Mouse (Mus musculus): ENCODE measurements around the gene Mast4. TPM values are rescaled to one million over a fixed set of nuclear protein-coding genes. Genes with fewer than 3 reads are reported as not detected.

Gene Mast4
- polyA plus RNA-seq, 1 experiment from 2014 or later = 19.5 TPM

DNA sequence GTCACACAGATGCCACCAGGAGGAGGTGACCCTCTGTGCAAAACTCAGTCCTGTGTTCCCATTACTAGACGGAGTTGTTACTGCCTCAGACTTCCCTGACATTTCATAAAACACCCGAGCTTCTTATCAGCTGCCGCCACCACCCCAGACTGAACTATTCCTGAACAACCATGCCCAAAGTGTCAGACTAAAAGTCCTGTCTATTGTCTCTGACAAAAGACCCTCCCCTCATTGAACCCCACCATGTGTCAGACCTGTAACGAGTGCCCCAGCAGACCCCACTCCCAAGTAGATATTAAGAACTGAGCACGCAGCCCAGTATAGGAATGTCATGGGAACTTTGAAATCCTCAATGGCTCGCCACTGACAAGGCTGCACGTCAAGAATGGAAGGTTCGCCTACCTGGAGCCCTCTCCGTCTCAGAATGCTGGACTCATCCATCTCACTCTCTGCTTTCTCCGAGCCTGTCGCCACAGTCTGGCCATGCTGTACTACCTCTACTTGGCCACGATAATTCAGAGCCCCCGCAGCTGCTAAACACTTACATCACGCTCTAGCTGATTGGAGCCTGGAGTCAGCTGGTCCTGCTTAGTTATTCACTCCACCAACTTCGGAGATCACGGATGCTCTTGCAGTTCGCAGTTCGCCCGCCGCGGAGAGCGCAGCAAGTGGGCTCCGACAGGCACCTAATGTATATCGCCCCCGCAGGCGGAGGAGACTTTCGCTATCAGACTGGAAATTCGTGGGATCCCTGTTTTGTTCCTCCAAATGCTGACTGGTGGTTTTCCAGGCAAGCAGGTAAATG lies 237.7 kb downstream of the Mast4 start:
- Histone ChIP-seq H3K36me3 (ENCODE audit: control insufficient read depth, insufficient read depth, low read length) (no peaks in the 10 kb centered on the region), H3K27me3 (ENCODE audit: control insufficient read depth, insufficient read depth, low read length) (no peaks in the 10 kb centered on the region), H3K9ac (ENCODE audit: low read length) (peak overlapping the region; percentile 19), H3K9me3 (ENCODE audit: control insufficient read depth, low read length) (no peaks in the 10 kb centered on the region), H3K4me3 (ENCODE audit: low read depth, low read length) (peak overlapping the region; percentile 36), H3K27ac (ENCODE audit: low read depth, low read length) (no peak overlapping the region), H3K4me1 (ENCODE audit: control insufficient read depth, insufficient read depth, low read length) (no peaks in the 10 kb centered on the region; the same call in 1 of the 2 replicates), H3K4me2 (ENCODE audit: low read depth) (peak overlapping the region; percentile 63)
- peak; percentile 90 for ATAC-seq (ENCODE audit: insufficient read depth, low FRiP score, low TSS enrichment)
- DNase-seq (ENCODE audit: low spot score) = peak; percentile 72
- 8% methylated on average over 28 of the region's 28 CpGs for WGBS

GRCm38 (mm10) chr13:103095491-103095890 lies 238.8 kb downstream of the Mast4 start:
- Histone ChIP-seq H3K27me3 (ENCODE audit: control insufficient read depth, insufficient read depth, low read length) (no peaks in the 10 kb centered on the region), H3K9ac (ENCODE audit: low read length) (no peak overlapping the region), H3K9me3 (ENCODE audit: control insufficient read depth, low read length) (no peaks in the 10 kb centered on the region), H3K36me3 (ENCODE audit: control insufficient read depth, insufficient read depth, low read length) (no peaks in the 10 kb centered on the region), H3K4me1 (ENCODE audit: control insufficient read depth, insufficient read depth, low read length) (no peaks in the 10 kb centered on the region; the same call in 1 of the 2 replicates), H3K4me3 (ENCODE audit: low read depth, low read length) (no peak overlapping the region), H3K27ac (ENCODE audit: low read depth, low read length) (no peak overlapping the region), H3K4me2 (ENCODE audit: low read depth) (no peak overlapping the region)
- WGBS = 59% methylated on average over 7 of the region's 7 CpGs
- no peak for ATAC-seq (ENCODE audit: insufficient read depth, low FRiP score, low TSS enrichment)
- no peak for DNase-seq (ENCODE audit: low spot score)

DNA sequence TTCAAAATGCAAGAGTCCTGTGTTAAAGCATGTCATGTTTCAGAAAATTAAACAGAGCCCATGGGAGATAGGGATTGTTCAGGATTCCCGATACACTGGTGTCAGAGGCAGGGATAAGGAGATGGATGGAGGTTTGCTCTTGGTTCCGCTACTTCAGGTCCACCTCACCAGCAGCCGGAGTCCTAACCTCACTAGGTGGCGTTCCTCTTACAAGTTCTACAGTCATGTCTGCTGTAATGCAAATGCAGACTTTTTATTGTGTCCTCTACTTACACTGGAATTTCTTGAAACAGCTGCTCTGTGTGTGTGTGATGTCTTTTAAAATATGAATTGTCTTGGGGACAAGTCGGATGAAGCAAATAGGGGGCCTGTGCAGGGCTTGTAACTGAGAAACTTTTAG lies 239.7 kb downstream of the Mast4 start:
- Histone ChIP-seq H3K4me3 (ENCODE audit: low read depth, low read length) (no peak overlapping the region), H3K36me3 (ENCODE audit: control insufficient read depth, insufficient read depth, low read length) (no peaks in the 10 kb centered on the region), H3K27me3 (ENCODE audit: control insufficient read depth, insufficient read depth, low read length) (no peaks in the 10 kb centered on the region), H3K4me2 (ENCODE audit: low read depth) (no peak overlapping the region), H3K4me1 (ENCODE audit: control insufficient read depth, insufficient read depth, low read length) (no peaks in the 10 kb centered on the region; the same call in 1 of the 2 replicates), H3K27ac (ENCODE audit: low read depth, low read length) (no peak overlapping the region), H3K9ac (ENCODE audit: low read length) (no peak overlapping the region), H3K9me3 (ENCODE audit: control insufficient read depth, low read length) (no peaks in the 10 kb centered on the region)
- ATAC-seq (ENCODE audit: insufficient read depth, low FRiP score, low TSS enrichment) (no peak), DNase-seq (ENCODE audit: low spot score) (no peak)
- 70% methylated on average over 5 of the region's 5 CpGs for WGBS

DNA sequence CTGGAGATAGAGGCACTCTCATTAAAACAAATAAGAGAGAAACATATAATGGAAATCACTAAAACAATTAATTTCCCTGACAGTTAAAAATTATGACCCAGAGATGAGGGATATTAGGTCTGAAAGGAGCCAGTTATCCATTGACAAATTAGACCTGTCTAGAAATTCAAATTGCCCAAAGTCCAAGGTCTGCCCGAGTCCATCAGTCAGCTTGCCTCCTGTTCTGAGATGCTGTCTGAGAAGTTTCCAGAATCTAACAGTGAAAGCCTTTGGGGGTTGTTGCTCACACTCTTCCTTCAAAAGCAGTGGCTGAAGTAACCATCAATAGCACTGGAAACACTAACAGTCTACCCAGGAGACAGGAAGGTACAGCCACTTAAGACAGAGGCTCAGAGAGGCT lies 240.6 kb downstream of the Mast4 start:
- no peak for DNase-seq (ENCODE audit: low spot score)
- no peak for ATAC-seq (ENCODE audit: insufficient read depth, low FRiP score, low TSS enrichment)

DNA sequence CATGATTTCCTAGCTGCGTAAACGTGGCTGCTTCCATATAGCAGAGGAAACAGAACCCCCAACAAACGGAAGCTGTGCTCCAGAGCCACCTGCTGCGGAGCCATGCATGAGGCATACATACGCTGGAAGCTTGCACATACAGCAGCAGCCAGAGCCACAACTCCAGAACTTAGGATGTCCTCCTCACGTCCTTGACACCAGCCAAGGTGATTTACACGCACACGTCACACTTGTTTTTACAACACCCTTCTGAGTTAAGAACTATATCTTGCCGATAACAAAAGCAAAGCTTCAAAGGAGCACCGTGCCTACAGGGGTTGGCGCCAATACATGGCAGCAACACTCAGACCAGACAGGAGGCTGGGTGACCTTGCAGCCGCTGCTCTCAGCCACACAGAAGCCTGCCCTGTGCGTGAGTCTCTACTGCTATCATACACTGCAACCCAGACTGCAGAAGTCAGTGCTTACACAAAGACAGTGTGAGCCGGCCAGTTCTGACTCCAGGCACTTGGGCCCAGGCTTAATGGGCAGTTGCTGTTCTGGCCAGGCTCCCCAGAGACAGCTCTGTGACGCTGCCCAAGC lies 248.7 kb downstream of the Mast4 start:
- Histone ChIP-seq H3K9me3 (ENCODE audit: control insufficient read depth, low read length) (no peaks in the 10 kb centered on the region), H3K4me1 (ENCODE audit: control insufficient read depth, insufficient read depth, low read length) (no peaks in the 10 kb centered on the region), H3K9ac (ENCODE audit: low read length) (no peak overlapping the region), H3K36me3 (ENCODE audit: control insufficient read depth, insufficient read depth, low read length) (no peaks in the 10 kb centered on the region), H3K4me2 (ENCODE audit: low read depth) (no peak overlapping the region), H3K4me3 (ENCODE audit: low read depth, low read length) (no peak overlapping the region), H3K27me3 (ENCODE audit: control insufficient read depth, insufficient read depth, low read length) (no peaks in the 10 kb centered on the region), H3K27ac (ENCODE audit: low read depth, low read length) (no peak overlapping the region)
- ATAC-seq (ENCODE audit: insufficient read depth, low FRiP score, low TSS enrichment) = no peak
- 77% methylated on average over 15 of the region's 15 CpGs for WGBS
- no peak for DNase-seq (ENCODE audit: low spot score)

More for the DNA sequence above, 240.6 kb downstream of the Mast4 start:
- Histone ChIP-seq H3K27me3 (ENCODE audit: control insufficient read depth, insufficient read depth, low read length) (no peaks in the 10 kb centered on the region), H3K9ac (ENCODE audit: low read length) (no peak overlapping the region), H3K4me1 (ENCODE audit: control insufficient read depth, insufficient read depth, low read length) (no peaks in the 10 kb centered on the region; the same call in 1 of the 2 replicates), H3K36me3 (ENCODE audit: control insufficient read depth, insufficient read depth, low read length) (no peaks in the 10 kb centered on the region), H3K27ac (ENCODE audit: low read depth, low read length) (no peak overlapping the region), H3K4me2 (ENCODE audit: low read depth) (no peak overlapping the region), H3K4me3 (ENCODE audit: low read depth, low read length) (no peak overlapping the region), H3K9me3 (ENCODE audit: control insufficient read depth, low read length) (no peaks in the 10 kb centered on the region)
- 84% methylated on average over 1 of the region's 1 CpGs for WGBS

DNA sequence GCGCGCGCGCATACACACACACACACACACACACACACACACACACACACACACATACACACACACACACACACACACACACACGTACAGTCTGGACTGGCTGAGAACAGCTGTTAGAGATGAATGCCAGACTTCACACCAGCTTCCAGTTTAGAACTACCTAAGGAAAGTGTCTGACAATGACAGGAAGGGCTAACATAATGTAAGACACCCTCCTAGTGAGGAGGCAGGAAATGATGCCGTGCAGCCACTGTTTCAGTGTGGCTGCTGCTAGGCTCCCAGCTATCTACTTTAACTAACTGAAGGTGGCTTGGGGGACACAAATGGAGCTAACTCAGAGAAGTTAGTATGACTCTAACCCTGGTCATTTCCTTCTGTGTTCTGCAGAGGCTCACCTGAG lies 251.4 kb downstream of the Mast4 start:
- Histone ChIP-seq H3K27ac (ENCODE audit: low read depth, low read length) (no peak overlapping the region), H3K27me3 (ENCODE audit: control insufficient read depth, insufficient read depth, low read length) (no peaks in the 10 kb centered on the region; the same call in 1 of the 2 replicates), H3K4me1 (ENCODE audit: control insufficient read depth, insufficient read depth, low read length) (no peaks in the 10 kb centered on the region), H3K4me3 (ENCODE audit: low read depth, low read length) (no peak overlapping the region), H3K9me3 (ENCODE audit: control insufficient read depth, low read length) (no peaks in the 10 kb centered on the region), H3K9ac (ENCODE audit: low read length) (no peak overlapping the region), H3K36me3 (ENCODE audit: control insufficient read depth, insufficient read depth, low read length) (no peaks in the 10 kb centered on the region), H3K4me2 (ENCODE audit: low read depth) (no peak overlapping the region)
- WGBS = 77% methylated on average over 2 of the region's 6 CpGs
- ATAC-seq (ENCODE audit: insufficient read depth, low FRiP score, low TSS enrichment) = no peak
- no peak for DNase-seq (ENCODE audit: low spot score)

- Histone ChIP-seq H3K9me3 (ENCODE audit: control insufficient read depth, low read length) (no peaks in the 10 kb centered on the region), H3K9ac (ENCODE audit: low read length) (no peak overlapping the region), H3K27ac (ENCODE audit: low read depth, low read length) (no peak overlapping the region), H3K36me3 (ENCODE audit: control insufficient read depth, insufficient read depth, low read length) (no peaks in the 10 kb centered on the region), H3K4me1 (ENCODE audit: control insufficient read depth, insufficient read depth, low read length) (no peaks in the 10 kb centered on the region), H3K4me2 (ENCODE audit: low read depth) (no peak overlapping the region), H3K4me3 (ENCODE audit: low read depth, low read length) (no peak overlapping the region), H3K27me3 (ENCODE audit: control insufficient read depth, insufficient read depth, low read length) (no peaks in the 10 kb centered on the region; the same call in 1 of the 2 replicates)
- ATAC-seq (ENCODE audit: insufficient read depth, low FRiP score, low TSS enrichment) (no peak), DNase-seq (ENCODE audit: low spot score) (no peak)
- WGBS = 72% methylated on average over 4 of the region's 4 CpGs
Observed at GRCm38 (mm10) chr13:103079806-103080205, 254.5 kb downstream of the Mast4 start.

DNA sequence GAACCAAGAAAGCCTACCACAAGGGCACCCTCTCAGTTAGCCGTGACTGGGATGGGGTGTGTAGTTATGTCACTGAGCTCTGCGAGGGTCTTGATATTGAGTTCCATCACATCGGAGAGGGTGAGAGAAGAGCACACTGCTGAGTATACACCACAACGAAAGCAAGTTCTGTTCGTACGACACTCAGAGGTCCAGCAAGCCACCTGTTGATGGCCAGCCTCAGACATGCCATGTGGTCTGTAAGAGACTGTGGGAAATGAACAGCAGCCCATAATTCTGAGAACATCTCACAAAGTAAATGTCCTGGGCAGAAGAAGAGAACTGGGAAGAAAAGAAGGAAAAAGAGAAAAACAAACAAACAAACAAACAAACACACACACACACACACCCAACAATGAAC lies 255.5 kb downstream of the Mast4 start:
- Histone ChIP-seq H3K9ac (ENCODE audit: low read length) (no peak overlapping the region), H3K4me1 (ENCODE audit: control insufficient read depth, insufficient read depth, low read length) (no peaks in the 10 kb centered on the region), H3K36me3 (ENCODE audit: control insufficient read depth, insufficient read depth, low read length) (no peaks in the 10 kb centered on the region), H3K27me3 (ENCODE audit: control insufficient read depth, insufficient read depth, low read length) (no peaks in the 10 kb centered on the region; the same call in 1 of the 2 replicates), H3K27ac (ENCODE audit: low read depth, low read length) (no peak overlapping the region), H3K9me3 (ENCODE audit: control insufficient read depth, low read length) (no peaks in the 10 kb centered on the region), H3K4me2 (ENCODE audit: low read depth) (no peak overlapping the region), H3K4me3 (ENCODE audit: low read depth, low read length) (no peak overlapping the region)
- WGBS = 94% methylated on average over 6 of the region's 6 CpGs
- DNase-seq (ENCODE audit: low spot score) (no peak), ATAC-seq (ENCODE audit: insufficient read depth, low FRiP score, low TSS enrichment) (no peak)

DNA sequence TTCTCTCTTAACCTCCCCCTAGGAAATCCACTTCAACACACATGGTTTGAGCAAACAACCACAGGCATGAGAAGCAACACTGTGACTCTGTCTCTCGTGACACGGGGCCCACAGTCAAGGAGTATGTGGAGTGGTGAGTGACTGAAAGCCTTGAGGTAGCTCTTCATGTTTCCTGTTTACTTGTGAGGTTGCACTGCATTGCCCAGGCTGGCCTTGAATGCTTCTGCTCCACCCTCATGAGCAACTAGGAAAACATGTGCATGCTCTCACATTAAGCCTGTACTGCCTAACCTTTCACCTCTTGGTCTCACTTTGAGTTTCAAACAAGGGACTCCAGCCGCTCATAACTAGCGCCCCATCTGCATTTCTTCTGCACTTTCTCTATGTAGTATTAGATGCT lies 260.8 kb downstream of the Mast4 start:
- Histone ChIP-seq H3K9ac (ENCODE audit: low read length) (no peak overlapping the region), H3K4me2 (ENCODE audit: low read depth) (no peak overlapping the region), H3K27me3 (ENCODE audit: control insufficient read depth, insufficient read depth, low read length) (no peaks in the 10 kb centered on the region), H3K9me3 (ENCODE audit: control insufficient read depth, low read length) (no peaks in the 10 kb centered on the region), H3K4me3 (ENCODE audit: low read depth, low read length) (no peak overlapping the region), H3K36me3 (ENCODE audit: control insufficient read depth, insufficient read depth, low read length) (no peaks in the 10 kb centered on the region), H3K4me1 (ENCODE audit: control insufficient read depth, insufficient read depth, low read length) (no peaks in the 10 kb centered on the region), H3K27ac (ENCODE audit: low read depth, low read length) (no peak overlapping the region)
- DNase-seq (ENCODE audit: low spot score) (no peak), ATAC-seq (ENCODE audit: insufficient read depth, low FRiP score, low TSS enrichment) (no peak)
- 84% methylated on average over 4 of the region's 4 CpGs for WGBS
